25 mouse cellular contexts compared by ENCODE assay signal in the genomic region with DNA sequence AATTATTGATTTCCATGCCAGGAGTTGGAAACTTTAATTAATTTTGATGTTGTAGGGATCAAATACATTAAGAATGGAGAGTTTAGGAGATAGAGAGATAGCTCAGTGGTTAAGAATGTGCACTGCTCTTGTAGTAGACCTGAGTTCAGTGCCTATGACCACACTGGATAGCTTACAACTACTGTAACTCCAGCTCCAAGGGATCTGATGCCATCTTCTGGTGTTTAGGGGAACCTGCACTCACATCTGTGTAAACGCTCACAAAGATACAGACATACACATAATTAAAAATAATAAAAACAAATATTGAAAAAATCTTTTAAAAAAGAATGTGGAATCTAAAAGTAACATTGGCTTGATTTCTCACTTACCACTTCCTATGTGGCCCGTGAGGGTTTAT.
DNase-seq lines count a peak whose midpoint lies in the region; ATAC-seq and TF ChIP-seq lines count a peak whose summit lies in the region.
"Had no signal": no experiment of that assay in that cellular context is flagged by ENCODE, and none has a peak within 500 bp of the region (broad histone marks: within the 10 kb centered on the region; RNA-seq: fewer than 3 reads in every experiment).

No protein-coding gene starts in this region.

- H3K27ac ChIP-seq in heart, adult 2 months, result no peak overlapping the region
- H3K27ac ChIP-seq in liver, adult 2 months (replicated peaks; ENCODE audit: insufficient read depth, low read depth, low read length), result no peak overlapping the region
- no peak overlapping the region for H3K27ac ChIP-seq in liver, embryonic 11.5 days (ENCODE audit: low read depth, low read length)
- H3K27ac ChIP-seq in CH12.LX (ENCODE audit: insufficient read depth, low read depth), result no peak overlapping the region
- H3K27ac ChIP-seq in hindbrain, postnatal 0 days, result no peak overlapping the region
- H3K27ac ChIP-seq: embryonic facial prominence, embryonic 12.5 days; forebrain, embryonic 15.5 days; hindbrain, embryonic 14.5 days; intestine, embryonic 15.5 days; limb, embryonic 10.5 days; liver, embryonic 15.5 days had no signal

- TF ChIP-seq RAD21 in CH12.LX (IDR thresholded peaks at IDR 0.05; ENCODE audit: low read depth, low read length), result peak; percentile 60

- TF ChIP-seq POLR2A in heart, adult 2 months (IDR thresholded peaks at IDR 0.05; ENCODE audit: insufficient read depth, low read depth, low read length), result no peak
- no peak for TF ChIP-seq POLR2A in liver, adult 2 months (IDR thresholded peaks at IDR 0.05; ENCODE audit: extremely low read depth, insufficient read depth, low read length)
- TF ChIP-seq POLR2A in CH12.LX (IDR thresholded peaks at IDR 0.05; ENCODE audit: low read depth, low read length), result no peak

- in situ Hi-C loops in CH12.LX (cut with MboI; ENCODE audit: low pct_ligation_motif_present, low pct_unique_long_range_greater_than_20kb, low sequenced_read_pairs), result no loop called here

- intact Hi-C loops in heart, adult 2 months (cut with DNase I), result no loop called here

- H3K27me3 ChIP-seq in heart, adult 2 months (ENCODE audit: control insufficient read depth, insufficient read depth, low read length), result no peaks in the 10 kb centered on the region
- H3K27me3 ChIP-seq in liver, adult 2 months (ENCODE audit: control insufficient read depth, insufficient read depth, low read length), result no peaks in the 10 kb centered on the region
- H3K27me3 ChIP-seq in liver, embryonic 11.5 days (replicated peaks; ENCODE audit: control insufficient read depth, insufficient read depth, low read length), result no peaks in the 10 kb centered on the region
- H3K27me3 ChIP-seq in CH12.LX (replicated peaks), result no peaks in the 10 kb centered on the region
- no peaks in the 10 kb centered on the region for H3K27me3 ChIP-seq in hindbrain, postnatal 0 days (ENCODE audit: insufficient read depth, low read length)
- H3K27me3 ChIP-seq: embryonic facial prominence, embryonic 12.5 days; forebrain, embryonic 15.5 days; heart, embryonic 12.5 days; intestine, embryonic 15.5 days; liver, embryonic 15.5 days had no signal

- no peak for TF ChIP-seq EP300 in heart, adult 2 months (IDR thresholded peaks at IDR 0.05; ENCODE audit: insufficient read depth, low read depth, low read length)
- TF ChIP-seq EP300 in CH12.LX (IDR thresholded peaks at IDR 0.05; ENCODE audit: low read length), result no peak

- no peak overlapping the region for H3K9ac ChIP-seq in heart, adult 2 months (ENCODE audit: low read depth, low read length)
- no peak overlapping the region for H3K9ac ChIP-seq in liver, adult 2 months (ENCODE audit: low read depth, low read length)
- H3K9ac ChIP-seq in liver, embryonic 11.5 days (ENCODE audit: low read depth, low read length), result no peak overlapping the region
- H3K9ac ChIP-seq in CH12.LX (ENCODE audit: insufficient read depth, low read depth), result no peak overlapping the region
- H3K9ac ChIP-seq in hindbrain, postnatal 0 days (replicated peaks; ENCODE audit: low read length), result no peak overlapping the region
- H3K9ac ChIP-seq: embryonic facial prominence, embryonic 12.5 days; forebrain, embryonic 15.5 days; heart, embryonic 12.5 days; hindbrain, embryonic 14.5 days; intestine, embryonic 15.5 days; liver, embryonic 15.5 days had no signal

- H3K79me2 ChIP-seq in heart, adult 2 months (replicated peaks; ENCODE audit: control insufficient read depth, insufficient read depth, low read length), result no peaks in the 10 kb centered on the region
- no peaks in the 10 kb centered on the region for H3K79me2 ChIP-seq in liver, adult 2 months (ENCODE audit: control insufficient read depth, insufficient read depth, low read length)
- H3K79me2 ChIP-seq in CH12.LX (replicated peaks; ENCODE audit: control insufficient read depth, extremely low read depth, insufficient read depth, poor library complexity, severe bottlenecking), result no peaks in the 10 kb centered on the region

- no peak for ATAC-seq in liver, embryonic 11.5 days (replicated peaks; ENCODE audit: low FRiP score)
- no peak for ATAC-seq in hindbrain, postnatal 0 days
- ATAC-seq: forebrain, embryonic 15.5 days; intestine, embryonic 15.5 days had no signal

- no peaks in the 10 kb centered on the region for H3K9me3 ChIP-seq in liver, embryonic 11.5 days (ENCODE audit: control insufficient read depth, low read length)
- H3K9me3 ChIP-seq in CH12.LX (replicated peaks; ENCODE audit: low read length), result no peaks in the 10 kb centered on the region
- H3K9me3 ChIP-seq in hindbrain, postnatal 0 days (ENCODE audit: low read length), result no peaks in the 10 kb centered on the region
- H3K9me3 ChIP-seq: embryonic facial prominence, embryonic 12.5 days; forebrain, embryonic 15.5 days; heart, embryonic 12.5 days; intestine, embryonic 15.5 days; limb, embryonic 10.5 days; liver, embryonic 15.5 days had no signal

- WGBS in heart, adult 2 months, result 98% methylated on average over 2 of the region's 2 CpGs
- 98% methylated on average over 2 of the region's 2 CpGs for WGBS in liver, adult 2 months
- 88% methylated on average over 2 of the region's 2 CpGs for WGBS in liver, embryonic 11.5 days
- WGBS in hindbrain, postnatal 0 days, result 98% methylated on average over 2 of the region's 2 CpGs

- no peak overlapping the region for H3K4me3 ChIP-seq in heart, adult 2 months
- H3K4me3 ChIP-seq in liver, adult 2 months (ENCODE audit: insufficient read depth, low read depth, low read length), result no peak overlapping the region
- H3K4me3 ChIP-seq in liver, embryonic 11.5 days (ENCODE audit: low read depth, low read length), result no peak overlapping the region
- no peak overlapping the region for H3K4me3 ChIP-seq in CH12.LX (replicated peaks in 1 of 3; ENCODE audit: low read depth in 2 of 3, low read length in 2 of 3, poor library complexity in 1 of 3)
- no peak overlapping the region for H3K4me3 ChIP-seq in hindbrain, postnatal 0 days (ENCODE audit: low read length)
- H3K4me3 ChIP-seq: embryonic facial prominence, embryonic 12.5 days; erythroblast, embryonic 14.5 days; forebrain, embryonic 15.5 days; heart, embryonic 12.5 days; intestine, embryonic 15.5 days; limb, embryonic 10.5 days; liver, embryonic 15.5 days had no signal

- dilution Hi-C loops in CH12.LX (cut with MboI; ENCODE audit: extremely low pct_ligation_motif_present, extremely low pct_unique_long_range_greater_than_20kb, low sequenced_read_pairs), result no loop called here

- TF ChIP-seq CTCF in heart, adult 2 months (IDR thresholded peaks at IDR 0.05), result peak; percentile 40
- peak; percentile 17; the same call in 1 of the 2 replicates for TF ChIP-seq CTCF in liver, adult 2 months (IDR thresholded peaks at IDR 0.05; ENCODE audit: low read depth, low read length)
- peak in 1 of 2 experiments; percentile 59; a peak in 2 of 4 replicates for TF ChIP-seq CTCF in CH12.LX (conservative IDR thresholded peaks at IDR 0.05 in 1 of 2, IDR thresholded peaks at IDR 0.05 in 1 of 2; ENCODE audit: low read depth in 2 of 2, low read length in 2 of 2)
- no peak; the same call in 1 of the 2 replicates for TF ChIP-seq CTCF in hindbrain, postnatal 0 days (IDR thresholded peaks at IDR 0.05; ENCODE audit: low read depth)

- no peak overlapping the region for H3K4me2 ChIP-seq in liver, embryonic 11.5 days
- no peak overlapping the region for H3K4me2 ChIP-seq in CH12.LX (ENCODE audit: insufficient read depth, low read depth, poor library complexity, severe bottlenecking)
- H3K4me2 ChIP-seq in hindbrain, postnatal 0 days (ENCODE audit: low read depth, low read length), result no peak overlapping the region
- H3K4me2 ChIP-seq: embryonic facial prominence, embryonic 12.5 days; forebrain, embryonic 15.5 days; heart, embryonic 12.5 days; hindbrain, embryonic 14.5 days; intestine, embryonic 15.5 days; liver, embryonic 15.5 days had no signal

- H3K4me1 ChIP-seq in heart, adult 2 months (ENCODE audit: control insufficient read depth, insufficient read depth, low read length), result no peaks in the 10 kb centered on the region
- H3K4me1 ChIP-seq in liver, adult 2 months (ENCODE audit: control insufficient read depth, insufficient read depth, low read length), result no peaks in the 10 kb centered on the region
- peaks cover 8% of the 10 kb centered on the region for H3K4me1 ChIP-seq in liver, embryonic 11.5 days (replicated peaks; ENCODE audit: control insufficient read depth, insufficient read depth, low read length)
- H3K4me1 ChIP-seq in CH12.LX (ENCODE audit: control insufficient read depth in 1 of 2, insufficient read depth in 2 of 2), result peaks cover 0 to 9% of the 10 kb centered on the region in 2 experiments; a peak in 3 of 4 replicates
- no peaks in the 10 kb centered on the region for H3K4me1 ChIP-seq in hindbrain, postnatal 0 days (ENCODE audit: insufficient read depth, low read length)
- H3K4me1 ChIP-seq: embryonic facial prominence, embryonic 12.5 days; intestine, embryonic 15.5 days; limb, embryonic 10.5 days had no signal

- no peak for DNase-seq in heart, adult 2 months
- no peak for DNase-seq in heart, adult 11 months
- peak; percentile 28 for DNase-seq in liver, adult 2 months (ENCODE audit: extremely low read depth, low read depth, low spot score)
- DNase-seq in liver, embryonic 11.5 days (ENCODE audit: low spot score), result no peak
- DNase-seq in CH12.LX (ENCODE audit: extremely low read depth), result peak; percentile 11
- peak; percentile 9 for DNase-seq in R1 (ENCODE audit: low read depth, low spot score)
- no peak for DNase-seq in hindbrain, postnatal 0 days (ENCODE audit: low spot score)
- no peak for DNase-seq in ovary, postnatal 14 days (ENCODE audit: low spot score)
- DNase-seq: adrenal gland, adult 8-10 months; B cell, adult 2 months; cerebellum, adult 9-11 months; gastrocnemius, postnatal 36 days; heart, postnatal 36 days; kidney, postnatal 14 days; lung, postnatal 36 days; right cerebral cortex, postnatal 4 days; thymus, postnatal 14 days had no signal

- no peaks in the 10 kb centered on the region for H3K36me3 ChIP-seq in heart, adult 2 months (ENCODE audit: control insufficient read depth, insufficient read depth, low read length)
- H3K36me3 ChIP-seq in liver, adult 2 months (ENCODE audit: control insufficient read depth, insufficient read depth, low read length), result no peaks in the 10 kb centered on the region
- no peaks in the 10 kb centered on the region for H3K36me3 ChIP-seq in liver, embryonic 11.5 days (ENCODE audit: control insufficient read depth, insufficient read depth, low read length)
- peaks cover 0 to 3% of the 10 kb centered on the region in 2 experiments for H3K36me3 ChIP-seq in CH12.LX (replicated peaks in 1 of 2; ENCODE audit: control insufficient read depth in 1 of 2, insufficient read depth in 1 of 2, low read length in 1 of 2)
- no peaks in the 10 kb centered on the region for H3K36me3 ChIP-seq in hindbrain, postnatal 0 days (ENCODE audit: insufficient read depth, low read length)
- H3K36me3 ChIP-seq: embryonic facial prominence, embryonic 12.5 days; forebrain, embryonic 15.5 days; heart, embryonic 12.5 days; intestine, embryonic 15.5 days; limb, embryonic 10.5 days; liver, embryonic 15.5 days had no signal

TF ChIP-seq in CH12.LX, 34 proteins besides CTCF, POLR2A, EP300 and RAD21:
- TF ChIP-seq NRF1 (IDR thresholded peaks at IDR 0.05; ENCODE audit: low read depth, low read length) (no peak), TBP (conservative IDR thresholded peaks at IDR 0.05; ENCODE audit: low read depth, low read length) (no peak), SMC3 (IDR thresholded peaks at IDR 0.05; ENCODE audit: low read depth, low read length) (peak; percentile 51), BHLHE40 (IDR thresholded peaks at IDR 0.05; ENCODE audit: low read depth, low read length) (no peak)
TF ChIP-seq in CH12.LX: peak in this region for 1.

Comparison
In these comparisons a context has a peak if more than half of its experiments do, and no peak if none do; other contexts are left out.
1. DNase-seq: peak in liver, adult 2 months (single experiment), CH12.LX (single experiment) and R1 (single experiment); none in heart, adult 2 months (0 of 2), heart, adult 11 months (single experiment), liver, embryonic 11.5 days (single experiment), hindbrain, postnatal 0 days (single experiment) and ovary, postnatal 14 days (single experiment).